Mouse (Mus musculus) retina, postnatal 1 day (tissue): ENCODE data around the gene Tnn.

Experiments
- DNase-seq: peaks from one replicate; pipeline ENCODE4 v3.0.0-alpha.2; 2012

Tnn gene

DNA sequence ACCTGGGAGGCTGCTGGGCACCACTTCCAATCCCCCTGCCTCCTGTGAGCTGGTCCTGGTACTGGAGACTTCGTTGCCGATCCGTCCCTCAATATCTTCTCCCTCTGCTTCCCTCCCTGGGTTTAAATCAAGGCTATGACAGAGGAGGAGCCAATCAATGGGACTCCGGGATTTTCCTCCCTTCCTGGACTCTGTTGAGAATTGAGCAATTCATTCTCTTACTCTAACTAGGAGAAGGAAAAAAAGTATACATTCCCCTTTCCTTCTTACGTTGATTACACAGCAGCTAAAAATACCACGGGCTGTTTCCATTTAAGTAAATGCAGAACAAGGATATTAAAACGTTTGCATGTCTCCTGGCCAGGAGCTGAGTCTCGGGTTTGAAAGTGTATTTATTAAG, at the start of gene Tnn:
Gene Tnn (minus strand): TSS at position 101 of the 400 bp plus-strand sequence.
- no peak for DNase-seq

DNA sequence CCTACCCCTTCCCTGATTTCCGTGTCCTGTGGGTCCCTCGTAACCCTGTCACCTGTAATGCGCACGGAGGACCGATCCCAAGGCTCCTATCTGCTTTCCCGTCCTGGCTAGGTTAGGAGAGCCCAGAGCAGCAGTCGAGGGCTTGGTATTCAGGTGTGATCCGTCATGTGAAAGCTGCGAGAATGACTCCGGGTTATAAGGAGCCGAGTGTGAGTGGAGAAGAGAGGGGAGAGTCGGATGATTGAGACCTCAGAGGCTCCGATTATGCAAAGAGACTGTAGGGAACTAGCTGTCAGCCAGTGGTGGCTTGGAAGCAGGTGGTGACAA, 41.9 kb upstream of the Tnn start:
- DNase-seq = no peak

DNA sequence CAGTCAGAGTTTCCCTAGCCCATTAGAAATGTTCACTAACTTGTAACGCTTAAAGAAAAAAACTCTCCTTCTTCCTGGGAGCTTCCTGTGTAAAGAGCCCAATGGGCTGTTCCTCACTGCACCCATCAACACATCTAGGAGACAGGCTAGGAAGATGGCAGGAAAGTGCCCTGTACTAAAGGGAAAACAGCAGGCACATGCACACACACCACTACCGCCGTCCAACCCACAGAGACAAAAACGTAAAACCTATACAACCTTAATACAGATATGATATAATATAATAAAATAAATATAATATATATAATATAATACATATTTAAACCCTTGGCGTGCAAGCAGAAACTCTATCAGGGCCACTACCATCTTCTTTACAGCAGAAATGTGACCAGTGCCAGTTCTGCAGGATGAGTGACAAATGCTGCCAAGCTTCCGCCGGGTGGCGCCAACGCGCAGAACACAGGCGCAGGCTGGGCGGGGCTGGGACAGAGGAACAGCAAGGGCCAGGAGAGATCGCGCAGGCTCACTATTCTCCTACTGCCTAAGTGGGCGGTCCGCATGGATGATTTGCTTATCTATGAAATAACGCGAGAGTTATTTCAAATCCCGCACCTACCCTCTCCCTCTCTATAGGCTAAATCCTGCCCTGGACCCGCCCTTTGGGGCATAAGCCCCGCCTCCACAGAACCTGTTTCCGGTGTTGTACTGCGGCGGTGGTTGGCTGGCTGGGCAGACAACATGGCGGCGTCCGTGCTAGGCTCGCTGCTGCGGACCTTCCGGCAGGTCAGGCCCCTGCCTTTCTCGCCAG, 41.4 kb upstream of the Tnn start, which contains the start of gene Mrps14:
Gene Mrps14 (plus strand): TSS at position 687 of the 808 bp plus-strand sequence.
- DNase-seq = peak; percentile 100

DNA sequence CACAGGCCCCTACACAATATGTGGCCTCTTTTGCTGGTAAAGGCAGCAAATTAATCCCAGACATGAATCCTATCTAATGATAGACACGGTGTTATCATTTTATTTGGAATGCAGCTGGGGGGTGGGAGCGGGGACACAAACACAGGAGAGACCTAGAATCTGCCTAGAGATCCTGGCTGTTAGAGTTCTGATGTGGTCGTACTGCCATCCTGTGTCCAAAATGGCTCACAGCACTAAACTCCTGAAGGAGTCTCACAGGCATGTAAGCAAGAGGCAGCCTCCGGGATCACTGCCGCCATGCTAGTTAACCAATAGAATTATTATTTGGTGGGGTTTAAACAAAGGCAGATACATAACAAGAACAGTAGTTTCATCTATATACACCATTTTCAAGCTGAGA, 31.1 kb upstream of the Tnn start:
- DNase-seq = peak; percentile 72

DNA sequence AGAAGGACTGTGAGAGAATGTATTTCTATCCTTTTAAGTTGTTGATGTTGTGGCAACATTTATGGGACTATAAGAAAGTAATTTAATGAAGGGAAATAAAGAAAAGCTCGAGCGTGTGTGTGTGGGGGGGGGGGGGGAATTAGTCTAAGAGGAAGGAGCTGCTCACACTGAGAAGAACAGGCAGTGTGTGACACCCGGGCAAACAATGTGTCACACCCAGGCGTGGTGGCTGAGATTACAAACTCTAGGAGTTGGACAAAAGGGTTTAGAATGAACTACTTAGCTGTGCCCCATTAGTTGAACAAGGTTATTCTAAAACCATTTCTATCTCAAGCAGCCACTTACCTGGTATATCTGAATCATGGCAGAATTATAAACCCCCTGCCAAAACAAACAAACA, 27.8 kb upstream of the Tnn start:
- DNase-seq = no peak

DNA sequence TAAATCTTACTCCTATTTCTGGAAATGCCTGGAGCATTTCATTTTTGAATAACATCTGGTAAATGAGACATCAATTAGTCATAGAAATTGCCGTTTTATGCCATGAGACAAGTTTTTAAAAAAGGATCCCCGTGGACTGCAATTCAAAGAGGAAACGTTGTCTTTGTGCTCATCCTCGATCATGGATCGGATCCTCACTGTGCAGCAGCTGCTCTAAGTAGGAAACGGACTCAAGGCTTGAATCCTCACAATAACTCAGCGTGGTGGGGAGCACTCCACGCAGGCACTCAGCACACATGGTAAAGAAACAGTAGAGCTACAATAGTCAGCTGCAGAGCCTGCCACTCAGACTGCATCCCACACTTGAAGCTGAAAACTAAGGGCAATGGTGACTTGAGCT, 23.5 kb upstream of the Tnn start:
- DNase-seq = no peak

DNA sequence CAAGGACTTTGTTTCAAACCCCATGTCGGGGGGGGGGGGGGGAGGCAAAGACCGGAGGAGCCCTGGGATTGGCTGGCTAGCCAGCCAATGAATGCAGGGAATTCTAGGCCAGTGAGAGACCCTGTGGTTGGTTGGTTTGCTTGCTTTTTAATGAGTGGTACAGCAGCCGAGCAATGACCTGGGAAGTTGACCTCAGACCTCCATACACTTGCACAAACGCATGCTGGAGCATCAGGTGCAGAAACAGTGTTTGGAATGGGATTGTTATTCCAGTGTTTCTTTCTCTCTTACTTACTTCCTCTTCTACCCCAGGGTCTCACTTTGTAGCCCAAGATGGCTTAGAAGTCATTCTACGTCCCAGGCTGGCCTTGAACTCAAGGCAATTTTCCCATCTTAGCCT, 13.2 kb upstream of the Tnn start:
- DNase-seq = no peak

DNA sequence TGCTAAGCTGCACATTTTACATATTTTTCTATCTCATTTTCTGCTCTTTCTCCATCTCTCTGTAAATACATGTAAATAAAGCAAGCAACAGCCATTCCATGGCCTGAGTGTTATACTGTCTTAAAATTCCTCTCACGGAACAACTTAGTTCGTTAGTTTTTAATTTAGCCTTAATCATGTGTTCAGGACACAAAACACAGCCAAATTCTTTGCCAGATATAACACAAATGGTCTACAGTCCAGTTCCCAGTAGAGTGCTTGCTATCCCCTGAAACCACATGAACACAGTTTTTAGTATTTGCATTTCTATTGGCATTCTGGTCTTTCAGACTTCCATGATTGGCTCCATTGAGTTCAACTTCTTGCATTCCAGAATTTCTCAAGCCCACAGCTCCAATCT, 4.8 kb upstream of the Tnn start:
- no peak for DNase-seq

DNA sequence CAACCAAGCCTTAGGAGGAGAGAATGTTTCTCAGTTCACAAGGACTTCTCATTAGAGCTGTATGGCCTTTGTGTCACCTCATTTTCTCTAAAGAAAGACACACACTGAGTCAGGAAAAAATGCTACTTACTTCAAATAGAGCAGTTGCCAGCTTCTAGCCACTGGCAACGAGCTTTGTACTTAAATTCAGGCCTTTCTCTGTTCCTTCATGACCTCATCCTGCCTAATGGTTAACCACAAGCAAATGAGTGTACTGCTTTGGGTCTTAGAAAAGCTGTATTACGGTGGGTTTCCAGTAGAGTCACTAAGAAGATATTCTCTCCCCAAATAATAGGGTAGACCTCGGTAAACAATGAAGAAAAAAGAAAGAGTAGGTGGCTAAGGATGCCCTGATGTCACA, 2.7 kb downstream of the Tnn start:
- no peak for DNase-seq

DNA sequence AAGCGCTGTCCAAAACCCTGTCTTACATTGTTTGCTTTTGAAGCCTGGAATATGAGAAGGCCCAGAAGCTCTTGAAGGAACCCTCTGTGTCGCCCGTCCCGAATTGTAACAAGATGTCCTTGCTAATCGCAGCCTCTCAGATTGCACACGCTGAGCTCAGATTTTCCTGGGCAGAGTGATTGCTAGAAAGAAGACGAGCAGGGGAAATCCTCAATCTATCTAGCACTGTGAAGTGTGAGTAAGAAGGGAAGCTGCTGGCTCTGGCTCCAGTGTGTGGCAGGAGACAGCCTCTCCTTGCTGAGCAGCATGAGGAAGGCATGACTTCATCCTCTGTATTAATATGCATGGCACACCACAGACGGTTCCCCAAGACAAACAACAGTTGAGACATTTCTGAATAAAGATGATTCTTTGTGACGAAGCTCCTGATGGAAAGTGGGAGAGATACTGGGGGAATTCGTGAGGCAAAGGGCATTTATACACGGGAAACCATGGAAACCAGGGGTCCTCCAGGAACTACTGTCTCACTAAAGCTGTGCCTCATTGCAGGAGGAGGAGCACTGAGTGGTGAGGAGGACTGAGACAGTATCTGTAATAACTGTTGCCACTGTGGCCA, 4.0 kb downstream of the Tnn start:
- DNase-seq = no peak

DNA sequence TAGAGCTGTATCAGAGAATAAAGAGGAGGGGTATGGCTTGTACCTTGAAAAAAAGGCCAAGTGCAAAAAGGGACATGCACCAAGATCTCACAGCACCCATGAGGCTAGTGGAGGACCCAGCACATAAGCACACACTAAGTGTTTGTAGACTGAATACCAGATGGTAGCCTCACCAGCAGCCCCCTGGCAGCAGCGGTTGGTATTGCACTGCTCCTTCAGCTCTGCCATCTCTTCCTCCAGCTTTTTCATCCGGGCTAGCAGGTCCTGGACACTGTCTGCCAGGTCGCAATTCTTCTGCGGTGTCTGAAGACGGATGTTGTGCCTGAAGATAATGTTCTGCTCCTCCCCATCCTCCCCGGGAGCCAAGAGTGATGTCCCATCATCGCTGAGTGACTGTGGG, 6.1 kb downstream of the Tnn start:
- no peak for DNase-seq

DNA sequence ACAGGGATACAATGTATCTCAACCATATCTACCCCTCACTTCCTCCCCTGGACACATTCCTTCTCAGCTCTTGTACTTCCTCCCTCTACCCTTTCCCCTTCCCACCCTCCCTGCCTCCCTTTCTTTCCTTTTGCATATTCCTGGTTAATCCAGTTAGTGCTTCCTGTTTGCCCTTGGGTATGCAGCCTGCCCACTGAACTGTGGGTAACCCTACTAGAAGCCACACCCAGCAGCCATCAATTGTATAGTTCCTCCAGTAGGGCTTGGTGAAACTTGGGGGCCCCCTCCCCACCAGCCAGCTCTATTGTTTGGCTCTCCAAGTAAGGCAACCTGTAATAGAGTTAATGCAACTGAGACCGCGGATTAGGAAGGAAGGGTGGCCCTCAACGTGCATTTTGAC, 7.8 kb downstream of the Tnn start:
- no peak for DNase-seq

DNA sequence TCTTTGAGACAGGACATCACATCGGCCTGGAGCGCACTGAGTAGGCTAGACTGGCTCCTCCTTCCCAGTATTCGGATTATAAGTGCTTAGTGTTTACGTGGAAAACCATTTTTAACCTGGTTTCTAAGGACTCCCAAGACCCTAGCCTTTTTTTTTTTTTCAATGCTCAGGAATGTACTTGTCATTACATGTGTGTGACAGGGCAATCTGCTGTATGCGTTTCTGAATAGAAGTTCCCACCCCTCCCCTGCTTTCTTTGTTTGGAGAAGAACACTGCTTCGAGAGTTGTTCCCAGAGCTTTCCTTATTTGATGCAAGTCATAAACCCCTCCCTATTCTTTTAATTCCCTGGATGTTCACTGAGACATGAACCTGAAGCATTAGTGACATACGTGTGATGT, 9.0 kb downstream of the Tnn start:
- no peak for DNase-seq

DNA sequence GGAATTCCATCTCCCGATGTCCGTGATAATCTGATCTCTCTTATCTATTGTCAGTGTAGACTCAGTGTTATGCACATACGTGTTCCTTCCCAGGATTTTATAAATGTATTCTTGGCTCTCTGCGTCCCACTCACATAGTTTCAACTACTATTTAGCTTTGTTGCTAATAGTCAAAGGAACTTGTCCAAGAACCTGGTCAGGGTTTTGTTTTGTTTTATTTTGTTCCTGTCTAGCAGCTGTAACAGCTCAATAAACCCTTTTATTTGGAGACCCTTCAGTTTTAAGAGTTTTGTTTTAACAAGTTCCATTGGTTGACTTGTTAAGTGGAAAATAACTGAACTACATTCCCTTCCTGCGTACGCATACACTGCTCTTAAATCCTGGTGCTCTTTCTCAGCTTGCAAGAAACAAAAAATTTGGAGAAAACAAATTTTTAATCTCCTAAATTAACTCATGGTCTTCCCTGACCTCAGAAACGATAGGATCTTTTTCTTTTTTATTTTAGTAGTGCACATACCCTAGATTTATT, 17.0 kb downstream of the Tnn start:
- DNase-seq = no peak

DNA sequence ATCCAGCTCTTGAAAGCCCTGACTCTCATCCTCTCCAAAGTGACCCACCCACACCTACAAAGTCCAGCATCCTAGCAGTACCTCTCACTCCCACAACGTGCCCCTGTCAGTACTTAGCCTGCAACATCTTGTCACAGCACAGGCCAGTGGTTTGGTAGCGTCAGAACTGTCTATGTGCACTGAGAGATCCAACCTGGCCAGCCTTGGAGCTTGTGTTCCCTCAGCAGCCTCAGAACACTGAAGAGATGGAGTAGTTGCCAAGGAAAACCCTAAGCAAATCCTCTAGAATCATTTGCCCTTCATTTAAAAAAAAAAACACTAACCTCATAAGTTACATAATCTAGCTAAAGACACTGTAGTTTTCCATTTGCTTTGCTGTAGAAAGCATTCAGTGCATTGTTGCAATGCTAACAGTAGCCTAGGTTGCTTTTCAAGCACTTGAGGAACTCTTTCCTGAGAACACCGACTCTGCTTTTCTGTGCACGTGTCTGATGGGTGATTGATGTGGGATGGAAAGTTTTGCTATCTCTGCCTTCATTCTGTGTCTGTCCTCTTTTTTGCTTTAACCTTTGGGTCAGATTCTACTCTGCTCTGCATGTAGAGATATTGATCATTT, 19.8 kb downstream of the Tnn start:
- no peak for DNase-seq

DNA sequence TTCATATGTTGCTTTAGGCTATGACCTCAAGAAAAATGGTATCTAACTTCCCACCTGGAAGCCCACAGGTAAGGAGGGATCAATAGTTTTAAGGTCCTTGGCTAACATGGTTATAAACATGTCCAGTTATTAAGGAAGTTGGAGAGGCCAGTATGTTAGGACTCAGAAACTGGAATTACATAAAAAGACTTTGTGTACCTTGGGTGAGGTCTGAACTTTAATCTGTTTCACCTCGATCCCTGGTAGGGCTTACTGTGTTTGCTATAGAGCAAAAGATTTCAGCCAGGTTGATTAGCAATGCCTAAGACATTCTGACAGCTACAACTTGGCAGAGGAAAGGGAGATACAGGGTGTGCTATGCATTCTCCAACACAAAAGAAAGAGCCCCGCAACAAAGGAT, 29.4 kb downstream of the Tnn start:
- DNase-seq = no peak

DNA sequence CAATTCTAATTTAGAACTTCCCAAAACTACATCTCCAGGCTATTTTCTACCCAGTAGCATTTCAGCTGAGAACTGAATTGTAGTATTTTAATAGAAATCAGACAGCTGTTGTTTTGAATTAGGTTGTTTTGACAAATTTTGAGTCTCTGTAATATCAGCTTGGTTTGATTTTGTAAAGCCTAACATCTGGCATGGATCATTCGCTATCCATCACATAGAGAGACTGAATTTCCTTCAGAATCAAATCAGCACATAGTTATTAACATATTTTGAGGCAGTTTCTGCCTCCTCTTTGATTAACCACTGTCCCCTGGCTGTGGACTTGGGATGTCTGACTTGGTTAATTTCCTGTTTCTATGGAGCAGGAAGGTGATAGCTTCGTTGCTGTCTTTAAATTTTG, 44.8 kb downstream of the Tnn start:
- DNase-seq = no peak

DNA sequence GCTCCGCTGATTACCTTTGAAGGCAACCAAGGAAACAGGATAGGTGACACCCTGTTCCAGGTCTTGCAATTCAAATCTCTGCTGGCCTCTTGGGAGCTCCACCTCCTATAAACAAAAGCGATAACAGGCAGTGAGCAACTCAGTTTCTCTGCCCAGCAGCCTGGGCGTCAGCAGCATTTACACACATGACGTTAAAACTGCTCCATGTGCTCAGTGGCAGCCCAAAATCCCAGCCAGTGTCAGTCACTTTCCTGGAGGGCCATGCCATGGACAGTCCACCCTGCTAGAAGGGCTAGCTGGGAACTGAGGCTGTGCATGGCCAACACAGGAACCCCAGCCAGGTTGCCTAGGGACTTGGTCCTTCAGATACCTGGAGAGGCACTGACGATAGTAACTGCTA, 48.0 kb downstream of the Tnn start:
- no peak for DNase-seq

DNA sequence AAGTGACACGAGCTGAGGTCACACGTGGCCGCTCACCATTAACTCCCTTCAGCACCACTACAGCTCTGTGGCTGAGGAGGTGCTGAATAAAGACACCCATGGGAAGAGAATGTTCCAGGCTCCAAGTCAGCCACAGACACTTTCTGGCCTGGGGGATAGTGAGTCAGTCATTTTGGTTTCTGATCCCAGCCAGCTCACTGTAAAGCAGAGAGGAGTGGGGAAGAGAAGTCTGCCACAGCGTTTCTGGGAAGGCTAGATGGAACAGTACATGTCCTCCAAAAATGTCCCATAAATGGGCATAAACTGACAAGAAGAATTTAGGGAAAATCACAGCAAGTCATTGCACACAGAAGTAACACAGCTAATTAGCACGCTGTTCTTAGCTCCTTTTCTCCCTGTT, 52.4 kb downstream of the Tnn start:
- no peak for DNase-seq

DNA sequence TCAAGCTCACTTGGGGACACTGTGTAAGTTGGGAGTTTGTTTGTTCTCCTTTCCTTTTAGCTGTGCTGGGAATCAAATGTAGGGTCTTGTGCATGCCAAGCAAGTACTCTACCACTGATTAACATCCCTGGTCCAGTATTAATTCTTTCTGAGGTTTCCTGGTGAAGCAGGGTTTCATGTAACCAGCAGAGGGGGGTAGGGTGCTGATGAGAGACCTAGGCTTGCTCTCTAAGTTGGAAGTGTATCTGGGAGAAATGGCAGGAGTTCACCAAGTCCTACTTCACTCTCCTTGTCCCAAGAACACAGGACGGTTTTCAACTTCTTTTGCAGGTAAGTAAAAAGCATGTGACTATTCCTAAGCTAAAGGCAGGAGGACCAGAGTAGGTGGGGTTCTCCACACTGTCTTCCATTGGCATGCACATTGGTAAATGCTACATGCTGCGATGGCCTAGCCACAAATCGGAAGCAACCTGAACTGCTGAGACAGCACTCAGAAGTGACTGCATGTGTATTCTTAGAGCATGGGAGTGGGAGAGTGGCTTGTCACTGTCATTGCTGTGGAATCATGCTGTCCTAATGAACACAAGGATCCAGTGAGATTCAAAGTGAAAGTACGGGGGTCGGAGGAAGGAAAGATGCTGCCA, 53.6 kb downstream of the Tnn start:
- DNase-seq = no peak

DNA sequence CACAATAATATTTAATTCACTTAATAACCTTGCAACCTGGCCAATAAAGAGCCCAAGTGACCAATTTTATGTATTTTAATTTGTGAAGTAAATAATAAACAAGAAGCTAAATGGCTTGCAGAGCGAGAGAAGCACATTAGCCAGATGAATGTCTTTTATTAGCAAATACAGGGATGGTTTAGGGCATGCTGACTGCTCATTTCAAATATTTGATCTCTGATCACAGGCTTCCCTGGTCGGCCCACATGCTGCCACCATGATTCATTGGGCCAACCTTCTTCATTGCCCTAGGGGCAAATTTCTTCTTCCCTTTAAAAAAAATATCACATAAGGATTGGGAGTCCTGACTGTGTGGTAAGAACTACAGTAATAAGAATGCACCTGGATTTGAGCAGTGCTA, 66.7 kb downstream of the Tnn start:
- DNase-seq = no peak

DNA sequence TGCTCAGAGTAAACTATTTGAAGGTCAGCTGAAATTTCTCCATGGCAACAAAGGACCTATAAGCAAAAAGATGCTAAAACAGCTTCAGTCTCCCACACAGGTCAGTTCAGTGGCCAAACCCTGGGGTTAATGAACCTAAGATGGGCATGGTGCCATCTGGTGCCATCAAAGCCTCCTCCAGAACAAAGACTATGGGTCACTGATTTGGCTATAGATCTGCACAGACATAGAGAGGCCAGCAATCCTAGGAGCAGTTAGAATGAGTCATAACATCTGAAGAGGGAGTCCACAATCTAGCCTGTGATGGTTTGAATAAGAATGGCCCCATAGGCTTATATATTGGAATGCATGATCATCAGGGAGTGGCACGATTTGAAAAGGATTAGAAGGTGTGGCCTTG, 69.1 kb downstream of the Tnn start:
- DNase-seq = no peak

DNA sequence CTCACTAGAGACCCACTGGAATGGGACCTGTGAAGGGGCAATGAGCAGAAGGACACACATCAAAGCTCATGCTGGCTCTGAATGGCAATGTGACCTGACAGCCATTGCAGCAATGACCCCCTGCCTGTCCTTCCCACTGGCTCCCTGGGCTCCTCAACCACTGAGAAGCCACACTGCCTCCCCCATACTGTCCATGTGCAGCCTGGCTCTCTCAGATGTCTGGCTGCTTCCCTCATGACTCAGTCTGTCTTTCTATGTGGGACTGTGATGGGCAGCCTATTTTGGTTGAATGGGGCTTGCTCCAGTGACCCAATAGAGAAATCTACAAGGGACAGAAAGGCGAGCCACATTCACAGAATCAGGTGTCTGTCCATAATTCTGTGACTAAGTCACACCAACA, 70.7 kb downstream of the Tnn start:
- no peak for DNase-seq
